Mouse (Mus musculus): ENCODE results near the gene Pgpep1. TPM values are rescaled to one million over a fixed set of nuclear protein-coding genes. Genes with fewer than 3 reads are reported as not detected.

The Pgpep1 gene
- total RNA-seq, 2 experiments from 2014 or later = 20.0 to 23.3 TPM

Other genes starting within 250 kb of the Pgpep1 start
- 100 to 1,000 TPM; 193 to 199 TPM for gene Crtc1, start 220.8 kb downstream of the Pgpep1 start, total RNA-seq (2021)
- 10 to 100 TPM; 54.1 to 62.0 TPM for gene Klhl26, start 183.4 kb downstream of the Pgpep1 start, total RNA-seq (2021)
- gene Tmem59l, start 173.0 kb downstream of the Pgpep1 start, total RNA-seq (2021) = 100 to 1,000 TPM; 326 to 327 TPM
- 10 to 100 TPM; 33.1 to 38.2 TPM for gene Crlf1, start 167.2 kb downstream of the Pgpep1 start, total RNA-seq (2021)
- 100 to 1,000 TPM in 1 of 2 experiments, 10 to 100 TPM in 1; 96.5 to 104 TPM for gene Rex1bd, start 153.6 kb downstream of the Pgpep1 start, total RNA-seq (2021)
- gene Uba52, start 149.6 kb downstream of the Pgpep1 start, total RNA-seq (2021) = 1,000 to 10,000 TPM; 1,062 to 1,079 TPM
- gene Fkbp8, start 132.7 kb downstream of the Pgpep1 start, total RNA-seq (2021) = 100 to 1,000 TPM; 450 to 467 TPM
- gene Kxd1, start 132.4 kb downstream of the Pgpep1 start, total RNA-seq (2021) = 10 to 100 TPM; 40.6 to 45.6 TPM
- 10 to 100 TPM; 18.9 to 21.8 TPM for gene Ell, start 120.9 kb downstream of the Pgpep1 start, total RNA-seq (2021)
- 10 to 100 TPM; 47.3 to 47.7 TPM for gene Isyna1, start 66.0 kb downstream of the Pgpep1 start, total RNA-seq (2021)
- gene Ssbp4, start 51.5 kb downstream of the Pgpep1 start, total RNA-seq (2021) = 100 to 1,000 TPM; 272 to 279 TPM
- gene Lrrc25, start 44.2 kb downstream of the Pgpep1 start, total RNA-seq (2021) = under 1 TPM; 0.33 to 0.37 TPM
- not detected for gene Gdf15, start 27.9 kb downstream of the Pgpep1 start, total RNA-seq (2021)
- 10 to 100 TPM; 63.8 to 71.5 TPM for gene Lsm4, start 12.9 kb upstream of the Pgpep1 start, total RNA-seq (2021)
- gene Jund, start 38.6 kb upstream of the Pgpep1 start, total RNA-seq (2021) = 100 to 1,000 TPM; 186 to 200 TPM
- under 1 TPM in 1 of 2 experiments, not detected in 1; 0.07 TPM for gene Iqcn, start 43.1 kb upstream of the Pgpep1 start, total RNA-seq (2021)
- not detected for gene Gm3336, start 58.2 kb upstream of the Pgpep1 start, total RNA-seq (2021)
- 1 to 10 TPM; 1.0 to 1.3 TPM for gene Pde4c, start 63.3 kb upstream of the Pgpep1 start, total RNA-seq (2021)
- gene Rab3a, start 94.3 kb upstream of the Pgpep1 start, total RNA-seq (2021) = 100 to 1,000 TPM; 814 to 823 TPM
- 10 to 100 TPM; 34.5 to 41.1 TPM for gene Mpv17l2, start 100.6 kb upstream of the Pgpep1 start, total RNA-seq (2021)
- 100 to 1,000 TPM; 158 to 162 TPM for gene Pik3r2, start 116.3 kb upstream of the Pgpep1 start, total RNA-seq (2021)
- 100 to 1,000 TPM; 439 to 476 TPM for gene Mast3, start 144.7 kb upstream of the Pgpep1 start, total RNA-seq (2021)
- 1 to 10 TPM in 1 of 2 experiments, under 1 TPM in 1; 0.97 to 1.7 TPM for gene Il12rb1, start 148.1 kb upstream of the Pgpep1 start, total RNA-seq (2021)
- 10 to 100 TPM; 15.9 to 27.3 TPM for gene Arrdc2, start 179.3 kb upstream of the Pgpep1 start, total RNA-seq (2021)
- 10 to 100 TPM; 19.0 to 20.8 TPM for gene Kcnn1, start 202.9 kb upstream of the Pgpep1 start, total RNA-seq (2021)
- gene Ccdc124, start 213.5 kb upstream of the Pgpep1 start, total RNA-seq (2021) = 10 to 100 TPM; 93.2 to 98.5 TPM
- 10 to 100 TPM; 11.1 to 12.9 TPM for gene Slc5a5, start 232.4 kb upstream of the Pgpep1 start, total RNA-seq (2021)
- 100 to 1,000 TPM; 713 to 785 TPM for gene Rpl18a, start 237.0 kb upstream of the Pgpep1 start, total RNA-seq (2021)
- gene Map1s, start 245.5 kb upstream of the Pgpep1 start, total RNA-seq (2021) = 100 to 1,000 TPM in 1 of 2 experiments, 10 to 100 TPM in 1; 96.3 to 100 TPM